Mouse (Mus musculus) heart, embryonic 13.5 days (tissue): ENCODE measurements around the gene Zfp51. TPM values are rescaled to one million over a fixed set of nuclear protein-coding genes. Genes with fewer than 3 reads are reported as not detected.
"Not testable (repeated sequence)": the region's sequence is repeated elsewhere in the genome, so short reads cannot be mapped to it uniquely, and the experiment has no call there.

Source experiments
- ATAC-seq: fragments of 200-750 bp; cut with Nextera tagmentation; 2 replicates; pipeline ENCODE4 v1.8.0; 2017; ENCODE audit warnings: moderate TSS enrichment; ENCODE audit not compliant: insufficient number of reproducible peaks, low FRiP score, low TSS enrichment; ENCODE audit errors: extremely low read depth
- H3K27ac ChIP-seq: fragments of 300-500 bp; sonication (generic); replicated peaks from 2 replicates; pipeline ENCODE4 v1.5.1; 2015; ENCODE audit warnings: moderate library complexity, mild to moderate bottlenecking, inconsistent platforms
- H3K27me3 ChIP-seq: fragments of 300-500 bp; sonication (generic); replicated peaks from 2 replicates; pipeline ENCODE4 v1.6.1; 2015; ENCODE audit warnings: mild to moderate bottlenecking, inconsistent platforms
- H3K36me3 ChIP-seq: fragments of 300-500 bp; sonication (generic); 2 replicates; pipeline ENCODE4 v1.6.1; 2015; ENCODE audit warnings: mild to moderate bottlenecking, inconsistent platforms
- H3K4me1 ChIP-seq: fragments of 300-500 bp; sonication (generic); 2 replicates; pipeline ENCODE4 v1.6.1; 2015; ENCODE audit warnings: inconsistent platforms
- H3K4me2 ChIP-seq: fragments of 300-500 bp; sonication (generic); 2 replicates; pipeline ENCODE4 v1.6.1; 2015; ENCODE audit warnings: inconsistent platforms, mild to moderate bottlenecking, moderate library complexity
- H3K4me3 ChIP-seq: fragments of 300-500 bp; sonication (generic); 2 replicates; pipeline ENCODE4 v1.5.1; 2015; ENCODE audit warnings: moderate library complexity, mild to moderate bottlenecking, inconsistent platforms
- H3K9ac ChIP-seq: fragments of 300-500 bp; sonication (generic); 2 replicates; pipeline ENCODE4 v1.6.1; 2015; ENCODE audit warnings: inconsistent platforms, mild to moderate bottlenecking, moderate library complexity
- H3K9me3 ChIP-seq: fragments of 300-500 bp; sonication (generic); 2 replicates; pipeline ENCODE4 v1.6.1; 2016; ENCODE audit warnings: inconsistent platforms
- WGBS: fragments of 180-500 bp; shearing (Covaris S2); methylation state at CpG from one replicate; pipeline ENCODE4 v1.1.7; 2015; ENCODE audit warnings: mixed read lengths; 5-methylcytosine and 5-hydroxymethylcytosine counted together
- polyA plus RNA-seq: library from polyadenylated mRNA; unstranded; fragments of >200 nt; fragmentation: Nextera tagmentation; extraction: Ambion mirVana; gene quantifications from 2 replicates; pipeline ENCODE4 v1.2.1, GENCODE M21; 2015

Gene Zfp51
- polyA plus RNA-seq: 10.1 and 10.5 TPM in 2 replicates

DNA sequence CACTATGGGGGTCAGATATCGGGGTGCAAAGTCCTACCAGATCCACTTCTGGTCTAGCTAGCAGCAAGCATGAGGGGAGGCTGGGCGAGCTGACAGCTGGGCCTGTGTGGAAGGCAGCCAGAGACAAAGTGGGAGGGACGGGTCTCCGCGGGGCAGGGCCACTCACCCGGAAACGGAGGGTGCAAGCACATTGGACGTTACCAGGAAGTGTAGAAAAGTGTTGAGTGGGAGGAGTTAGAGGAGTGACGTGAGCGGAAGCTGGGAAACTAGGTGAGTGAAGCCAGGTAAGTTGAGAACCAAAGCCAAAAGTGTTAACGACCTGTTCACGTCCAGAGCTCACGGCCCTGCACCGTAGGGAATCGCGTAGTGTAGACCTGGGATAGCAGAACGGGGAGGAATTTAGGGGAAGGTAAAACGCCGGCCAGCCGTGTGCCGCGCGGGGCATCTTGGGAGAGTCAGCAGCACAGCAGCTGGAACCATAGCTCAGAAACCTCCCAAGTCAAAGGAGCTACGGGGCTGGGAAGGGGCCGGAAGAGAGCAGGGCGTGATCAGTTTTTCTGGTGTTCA lies at the start of gene Zfp51:
Gene Zfp51 (plus strand): TSS at position 237 of the 567 bp plus-strand sequence.
- no peaks in the 10 kb centered on the region; the same call in 1 of the 2 replicates for H3K27me3 ChIP-seq
- H3K9me3 ChIP-seq: no peaks in the 10 kb centered on the region
- WGBS: under 1% methylated on average over 26 of the region's 26 CpGs
- H3K27ac ChIP-seq: peak within 1 kb of the TSS; percentile 83
- peak within 1 kb of the TSS; percentile 82 for H3K9ac ChIP-seq
- H3K4me1 ChIP-seq: peaks cover 7% of the 10 kb centered on the region
- ATAC-seq: peak; percentile 99
- peak within 1 kb of the TSS; percentile 75 for H3K4me3 ChIP-seq
- peak within 1 kb of the TSS; percentile 86 for H3K4me2 ChIP-seq
- H3K36me3 ChIP-seq: peaks cover 16% of the 10 kb centered on the region

DNA sequence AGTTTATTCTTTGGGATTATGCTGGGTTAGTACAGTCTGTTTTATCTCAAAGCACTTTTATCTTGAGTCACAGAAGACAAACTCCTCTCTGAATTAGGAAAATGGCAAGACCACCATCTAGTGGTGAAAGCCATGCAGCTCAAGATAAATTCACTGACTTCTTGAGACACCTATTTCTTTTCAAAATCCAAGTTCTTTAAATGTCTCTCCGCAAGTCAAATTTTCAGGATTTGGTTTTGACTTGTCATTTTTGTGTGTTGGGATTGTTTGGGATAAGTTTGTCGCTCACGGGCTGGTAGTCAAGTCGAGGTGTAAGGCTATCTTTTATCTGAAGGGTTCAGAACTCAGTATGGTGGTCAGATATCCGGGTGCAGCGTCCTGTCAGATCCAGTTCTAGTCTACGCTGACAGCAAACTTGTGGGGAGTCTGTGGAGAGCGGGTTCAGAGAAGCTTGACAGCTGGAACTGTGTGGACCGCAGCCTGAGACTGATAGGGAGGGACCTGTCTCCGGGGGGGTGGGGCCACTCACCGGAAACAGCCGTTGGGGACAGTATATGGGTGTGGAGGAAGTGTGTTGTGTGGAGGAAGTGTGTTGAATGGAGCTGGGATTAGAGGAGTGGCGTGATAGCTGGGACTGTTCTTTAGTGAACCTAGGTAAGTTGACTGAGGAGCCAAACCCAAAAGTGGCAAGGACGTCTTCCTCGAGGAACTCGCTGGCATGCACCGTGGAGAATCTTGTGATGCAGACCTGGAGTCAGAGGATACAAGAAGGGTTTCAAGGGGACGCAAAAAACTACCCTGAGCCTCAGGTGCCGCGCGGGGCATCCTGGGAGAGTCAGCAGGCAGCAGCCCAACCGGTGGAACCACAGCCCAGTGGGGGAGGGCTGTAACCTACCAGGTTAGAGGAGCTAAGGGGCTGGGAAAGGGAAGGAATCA lies 27.2 kb upstream of the Zfp51 start, which contains the start of gene Zfp54:
Gene Zfp54 (plus strand): TSS at position 564 of the 936 bp plus-strand sequence.
- Histone ChIP-seq H3K9ac (peak within 1 kb of the TSS; percentile 82), H3K27ac (peak within 1 kb of the TSS; percentile 82), H3K9me3 (no peaks in the 10 kb centered on the region), H3K27me3 (no peaks in the 10 kb centered on the region), H3K36me3 (no peaks in the 10 kb centered on the region), H3K4me1 (peaks cover 8% of the 10 kb centered on the region), H3K4me2 (peak within 1 kb of the TSS; percentile 93), H3K4me3 (peak within 1 kb of the TSS; percentile 65)
- WGBS: 1% methylated on average over 22 of the region's 22 CpGs
- peak; percentile 97 for ATAC-seq

DNA sequence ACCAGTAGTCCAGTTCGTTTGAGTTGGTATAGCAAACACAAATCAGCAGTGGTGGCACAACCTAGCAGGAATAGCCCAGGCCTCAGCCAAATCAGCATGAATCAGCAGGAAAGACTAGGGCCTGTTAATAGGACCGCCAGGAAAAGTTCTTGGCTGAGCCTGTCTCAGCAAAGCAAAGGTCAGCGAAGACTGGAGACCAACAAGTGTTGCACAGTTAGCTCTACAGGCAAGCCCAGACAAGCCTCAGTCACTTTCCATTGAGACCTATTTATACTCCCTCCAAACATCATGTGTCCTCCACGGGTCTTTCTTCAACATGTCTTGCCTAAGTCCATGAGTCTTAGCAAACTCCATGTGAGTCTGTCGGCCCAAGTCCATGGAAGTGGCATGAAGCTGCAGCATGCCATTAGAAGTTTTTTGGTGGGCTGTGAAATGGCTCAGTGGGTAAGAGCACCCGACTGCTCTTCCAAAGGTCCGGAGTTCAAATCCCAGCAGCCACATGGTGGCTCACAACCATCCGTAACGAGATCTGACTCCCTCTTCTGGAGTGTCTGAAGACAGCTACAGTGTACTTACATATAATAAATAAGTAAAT lies 11.3 kb upstream of the Zfp51 start:
- WGBS: 67% methylated on average over 9 of the region's 9 CpGs
- ATAC-seq, H3K4me3 ChIP-seq: not testable (repeated sequence)

DNA sequence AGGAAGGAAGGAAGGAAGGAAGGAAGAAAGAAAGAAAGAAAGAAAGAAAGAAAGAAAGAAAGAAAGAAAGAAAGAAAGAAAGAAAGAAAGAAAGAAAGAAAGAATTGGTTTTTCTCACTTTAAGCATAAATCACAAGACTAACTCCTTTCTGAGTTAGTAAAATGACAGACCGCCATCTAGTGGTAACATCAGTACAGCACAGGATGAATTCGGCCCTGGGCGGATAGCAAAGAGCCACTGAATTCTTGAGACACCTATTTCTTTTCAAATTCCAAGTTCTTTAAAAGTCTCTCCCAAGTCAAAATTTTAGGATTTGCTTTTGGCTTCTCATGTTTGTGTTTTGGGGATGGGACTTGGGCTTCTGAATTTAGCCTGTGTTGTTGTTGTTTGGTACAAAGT lies 505 bp upstream of the Zfp51 start:
- Histone ChIP-seq H3K27me3 (no peaks in the 10 kb centered on the region; the same call in 1 of the 2 replicates), H3K4me3 (peak overlapping the region; percentile 75), H3K9ac (peak overlapping the region; percentile 82), H3K36me3 (peaks cover 16% of the 10 kb centered on the region), H3K9me3 (no peaks in the 10 kb centered on the region), H3K4me1 (peaks cover 7% of the 10 kb centered on the region), H3K4me2 (peak overlapping the region; percentile 86), H3K27ac (peak overlapping the region; percentile 83)
- ATAC-seq: 0 out of 2 replicates have a peak, but pooled peaks have one; percentile 58
- WGBS: 0% methylated on average over 3 of the region's 3 CpGs

More for the DNA sequence above, 11.3 kb upstream of the Zfp51 start:
- not testable (repeated sequence) for H3K36me3 ChIP-seq, H3K27ac ChIP-seq, H3K9ac ChIP-seq, H3K9me3 ChIP-seq, H3K4me2 ChIP-seq, H3K4me1 ChIP-seq, H3K27me3 ChIP-seq

DNA sequence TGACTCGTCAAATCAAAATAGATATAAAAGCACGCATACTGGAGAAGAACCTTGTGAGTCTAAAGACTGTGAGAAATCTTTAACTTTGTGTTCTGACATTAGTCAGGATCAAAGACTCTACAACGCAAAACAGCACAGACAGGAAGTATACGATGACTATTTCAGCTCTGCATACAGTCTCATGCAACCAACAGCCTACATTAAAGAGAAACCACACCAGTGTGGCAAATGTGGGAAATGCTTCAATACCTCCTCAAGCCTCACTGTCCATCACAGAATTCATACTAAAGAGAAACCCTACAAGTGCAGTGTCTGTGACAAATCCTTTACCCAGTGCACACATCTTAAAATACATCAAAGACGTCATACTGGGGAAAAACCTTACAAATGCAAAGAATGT lies 13.4 kb downstream of the Zfp51 start:
- Histone ChIP-seq H3K4me3 (no peak overlapping the region), H3K4me1 (no peaks in the 10 kb centered on the region), H3K9ac (no peak overlapping the region), H3K27me3 (no peaks in the 10 kb centered on the region), H3K4me2 (no peak overlapping the region), H3K36me3 (peaks cover 59% of the 10 kb centered on the region), H3K9me3 (no peaks in the 10 kb centered on the region), H3K27ac (no peak overlapping the region)
- WGBS: 93% methylated on average over 5 of the region's 5 CpGs
- ATAC-seq: no peak

DNA sequence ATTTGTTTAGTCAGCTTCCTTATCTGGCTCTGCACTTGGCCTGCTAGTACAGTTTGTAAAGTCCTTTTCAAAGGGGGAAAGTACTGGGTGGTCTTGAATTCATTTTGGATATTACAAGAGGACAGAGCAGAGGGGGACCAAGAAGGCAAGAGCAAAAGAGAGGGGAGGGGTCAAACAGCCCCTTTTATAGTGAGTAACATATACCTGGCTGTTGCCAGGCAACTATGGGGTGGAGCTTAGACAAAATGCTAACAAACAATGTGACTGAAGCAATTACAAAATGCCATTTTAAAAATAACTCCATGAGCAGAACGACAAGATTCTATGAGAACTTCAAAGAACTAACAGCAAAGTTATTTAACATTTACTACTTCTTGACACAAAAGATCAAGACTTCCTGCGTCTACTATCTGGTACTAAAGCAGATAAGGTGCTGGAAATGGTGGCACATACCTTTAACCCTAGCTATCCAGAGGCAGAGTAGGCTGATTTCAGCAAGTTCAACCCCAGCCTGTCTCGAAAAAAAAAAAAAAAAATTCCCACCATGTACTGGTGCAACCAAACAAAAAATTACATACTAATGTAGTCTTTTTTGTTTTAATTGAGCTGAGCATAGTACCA lies 22.0 kb downstream of the Zfp51 start:
- Histone ChIP-seq H3K9ac (no peak overlapping the region), H3K4me2 (no peak overlapping the region), H3K4me1 (peaks cover 14% of the 10 kb centered on the region), H3K27me3 (no peaks in the 10 kb centered on the region), H3K36me3 (no peaks in the 10 kb centered on the region), H3K9me3 (no peaks in the 10 kb centered on the region), H3K4me3 (no peak overlapping the region), H3K27ac (no peak overlapping the region)
- 30% methylated on average over 3 of the region's 3 CpGs for WGBS
- no peak for ATAC-seq

DNA sequence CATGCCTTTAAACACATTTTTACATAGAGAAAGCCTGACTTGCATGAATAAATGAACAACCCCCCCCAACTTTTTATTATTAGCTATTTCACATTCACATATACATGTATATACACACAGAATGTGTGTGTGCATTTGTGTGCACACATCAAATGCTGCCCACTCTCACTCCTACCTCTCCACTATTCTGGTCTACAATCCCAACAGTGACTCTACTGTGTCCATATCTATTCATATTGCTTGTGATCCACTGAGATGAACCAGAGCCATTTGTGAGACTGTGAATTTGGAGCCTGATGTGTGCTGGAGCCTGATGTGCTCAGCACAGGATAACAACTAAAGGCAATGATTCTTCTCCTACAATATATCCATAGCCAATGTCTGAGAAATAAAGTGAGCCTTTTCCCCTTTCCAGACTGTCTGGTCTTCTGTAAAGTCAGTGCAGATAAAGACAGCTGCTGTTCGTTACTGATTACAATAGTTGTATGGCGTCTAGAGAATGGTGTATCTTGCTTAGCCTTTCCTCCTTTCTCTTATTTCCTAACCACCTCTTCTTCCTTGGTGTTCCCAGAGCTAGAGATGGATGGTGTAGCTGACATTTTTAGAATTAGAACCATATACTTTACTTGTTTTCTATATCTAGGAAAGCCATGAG lies 22.6 kb downstream of the Zfp51 start:
- Histone ChIP-seq H3K27me3 (no peaks in the 10 kb centered on the region), H3K4me1 (peaks cover 14% of the 10 kb centered on the region), H3K4me3 (no peak overlapping the region), H3K36me3 (no peaks in the 10 kb centered on the region), H3K9ac (no peak overlapping the region), H3K4me2 (0 out of 2 replicates have a peak overlapping the region, but pooled peaks have one; percentile 39), H3K27ac (no peak overlapping the region), H3K9me3 (no peaks in the 10 kb centered on the region)
- 33% methylated on average over 2 of the region's 2 CpGs for WGBS
- ATAC-seq: no peak

DNA sequence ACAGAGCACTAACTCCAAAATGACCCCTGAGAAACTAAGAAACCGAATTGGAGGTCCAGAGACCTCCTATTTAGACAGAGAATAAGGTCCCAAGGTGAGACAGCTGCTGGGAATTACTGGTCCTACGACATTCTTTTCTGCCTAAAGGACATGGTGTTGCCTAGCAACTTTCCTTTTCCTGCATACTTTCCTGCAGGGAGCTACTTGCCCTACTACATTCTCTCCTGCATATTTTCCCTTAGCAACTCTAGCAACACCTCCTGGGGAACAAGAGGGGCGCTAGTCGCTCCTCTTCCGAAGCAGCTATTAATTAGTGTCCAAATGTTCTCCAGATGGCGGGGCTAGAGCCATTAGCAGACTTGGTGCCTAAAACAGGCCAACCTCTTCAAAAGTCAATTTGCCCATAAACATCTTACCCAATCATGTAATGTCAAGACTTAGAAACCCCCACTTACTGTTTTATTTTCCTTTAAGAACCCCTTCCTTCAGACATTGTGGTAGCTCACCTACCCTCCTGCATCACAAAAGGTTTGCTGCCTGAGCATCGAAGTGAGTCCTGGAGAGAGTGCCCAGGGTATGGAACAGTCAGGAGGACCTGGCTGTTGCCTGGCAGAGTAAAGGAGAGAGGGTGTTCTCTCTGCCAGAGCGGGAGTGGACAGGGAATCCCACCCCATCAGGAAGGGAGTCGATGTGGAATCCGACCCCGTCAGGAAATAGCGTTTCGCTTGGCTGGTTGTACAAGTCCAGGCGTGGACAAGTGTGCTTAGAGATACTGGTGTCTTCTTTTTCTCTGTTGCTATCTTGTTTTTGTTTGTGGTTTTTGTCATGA lies 23.4 kb downstream of the Zfp51 start:
- no peaks in the 10 kb centered on the region for H3K36me3 ChIP-seq
- H3K27me3 ChIP-seq: no peaks in the 10 kb centered on the region
- 23% methylated on average over 14 of the region's 14 CpGs for WGBS
- H3K9ac ChIP-seq: no peak overlapping the region
- no peak for ATAC-seq
- H3K4me1 ChIP-seq: peaks cover 14% of the 10 kb centered on the region
- H3K4me2 ChIP-seq: peak overlapping the region; percentile 39
- H3K27ac ChIP-seq: no peak overlapping the region; the same call in 1 of the 2 replicates
- no peaks in the 10 kb centered on the region for H3K9me3 ChIP-seq
- no peak overlapping the region for H3K4me3 ChIP-seq

DNA sequence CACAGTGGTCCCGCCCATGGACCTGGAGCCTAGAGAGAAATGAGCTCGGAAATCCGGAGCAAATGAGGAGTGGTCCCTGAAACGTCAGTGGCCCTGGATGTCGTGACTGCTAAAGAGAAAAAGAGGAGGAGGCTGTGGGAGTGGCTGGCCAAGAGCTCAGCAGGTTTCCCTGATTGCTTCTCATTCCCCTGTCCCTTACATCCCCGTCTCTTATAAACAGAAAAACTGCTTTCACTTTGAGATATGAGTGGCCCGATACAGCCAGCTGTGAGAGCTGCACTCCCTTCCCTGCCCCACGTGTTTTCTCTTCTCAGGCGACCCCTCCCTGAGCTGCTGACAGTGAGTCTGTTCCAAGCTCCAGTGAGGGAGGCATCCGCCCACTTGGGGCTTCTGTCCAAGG lies 24.6 kb downstream of the Zfp51 start:
- H3K27me3 ChIP-seq, H3K9me3 ChIP-seq, H3K27ac ChIP-seq, H3K9ac ChIP-seq, ATAC-seq, H3K36me3 ChIP-seq: not testable (repeated sequence)
- H3K4me2 ChIP-seq: peak overlapping the region; percentile 58
- peaks cover 14% of the 10 kb centered on the region for H3K4me1 ChIP-seq
- peak overlapping the region; percentile 34; the same call in 1 of the 2 replicates for H3K4me3 ChIP-seq
- WGBS: 7% methylated on average over 10 of the region's 10 CpGs

DNA sequence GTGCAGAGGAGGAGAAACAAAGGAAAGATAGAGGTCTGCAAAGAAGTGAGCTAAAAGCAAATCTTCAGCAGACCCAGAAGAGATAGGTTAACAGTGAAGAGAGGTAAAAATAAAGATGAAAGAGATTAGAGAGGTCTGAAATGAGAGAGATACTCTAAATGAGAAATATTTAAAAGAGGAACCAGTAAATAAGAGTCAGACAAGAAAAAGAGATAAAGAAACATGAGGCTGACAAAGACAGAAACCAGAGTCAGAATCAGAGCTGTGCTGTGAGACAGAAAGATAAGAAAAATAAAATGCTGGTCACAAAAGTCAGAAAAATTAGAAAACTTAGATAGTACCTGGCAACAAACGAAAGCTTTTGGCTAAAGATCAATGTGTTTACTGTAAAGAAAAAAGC lies 25.1 kb downstream of the Zfp51 start:
- H3K36me3 ChIP-seq, H3K27me3 ChIP-seq, ATAC-seq, H3K9ac ChIP-seq, H3K4me2 ChIP-seq, H3K4me3 ChIP-seq, H3K27ac ChIP-seq, H3K9me3 ChIP-seq: not testable (repeated sequence)
- H3K4me1 ChIP-seq: peaks cover 14% of the 10 kb centered on the region
- 62% methylated on average over 1 of the region's 1 CpGs for WGBS
